In genomic region chr3:127817120-127817683, GRCm38 (mm10) we compare ENCODE assay signal across 8 mouse cellular contexts.
"Had no signal": no experiment of that assay in that cellular context is flagged by ENCODE, and none has a peak within 500 bp of the region (broad histone marks: within the 10 kb centered on the region; RNA-seq: fewer than 3 reads in every experiment).

No protein-coding gene starts in this region.

- ATAC-seq: midbrain, embryonic 16.5 days had no signal

- DNase-seq: kidney, postnatal 14 days; left cerebral cortex, postnatal 4 days; lung, adult 18-20 months; retina, postnatal 1 day had no signal

- H3K9ac ChIP-seq: liver, embryonic 14.5 days; midbrain, embryonic 12.5 days; neural tube, embryonic 13.5 days had no signal

- H3K27me3 ChIP-seq: midbrain, embryonic 12.5 days; neural tube, embryonic 13.5 days had no signal

- H3K27ac ChIP-seq: liver, embryonic 14.5 days; midbrain, embryonic 12.5 days; neural tube, embryonic 13.5 days had no signal

- H3K4me2 ChIP-seq: midbrain, embryonic 12.5 days; neural tube, embryonic 13.5 days had no signal

- H3K4me3 ChIP-seq: midbrain, embryonic 12.5 days; neural tube, embryonic 13.5 days had no signal

- H3K9me3 ChIP-seq: midbrain, embryonic 12.5 days; neural tube, embryonic 13.5 days had no signal

- H3K4me1 ChIP-seq: midbrain, embryonic 12.5 days; neural tube, embryonic 13.5 days had no signal
